Mouse (Mus musculus) embryonic facial prominence, embryonic 12.5 days (tissue): Measurements from ENCODE around the gene Zfp638. TPM values are rescaled to one million over a fixed set of nuclear protein-coding genes. Genes with fewer than 3 reads are reported as not detected.

Source experiments
- polyA plus RNA-seq: library from polyadenylated mRNA; unstranded; fragments of >200 nt; fragmentation: Nextera tagmentation; extraction: Ambion mirVana; gene quantifications from 2 replicates; pipeline ENCODE4 v1.2.1, GENCODE M21; 2016

Gene Zfp638
- polyA plus RNA-seq, 1 experiment from 2014 or later, result 91.7 TPM

Other genes with a start within 250 kb of the Zfp638 start
- gene Clec4f, start 210.9 kb upstream of the Zfp638 start, polyA plus RNA-seq, result not detected in 2 replicates
- not detected in 2 replicates for gene Cd207, start 189.3 kb upstream of the Zfp638 start, polyA plus RNA-seq
- gene Vax2, start 155.8 kb upstream of the Zfp638 start, polyA plus RNA-seq, result 7.4 and 8.9 TPM in 2 replicates
- gene Atp6v1b1, start 124.1 kb upstream of the Zfp638 start, polyA plus RNA-seq, result 0.31 and 0.33 TPM in 2 replicates
- gene Ankrd53, start 104.5 kb upstream of the Zfp638 start, polyA plus RNA-seq, result 0.27 and 0.32 TPM in 2 replicates
- 81.3 and 83.6 TPM in 2 replicates for gene Tex261, start 91.3 kb upstream of the Zfp638 start, polyA plus RNA-seq
- gene Nagk, start 72.1 kb upstream of the Zfp638 start, polyA plus RNA-seq, result 50.7 and 53.5 TPM in 2 replicates
- gene Paip2b, start 35.4 kb upstream of the Zfp638 start, polyA plus RNA-seq, result 19.3 and 20.0 TPM in 2 replicates
- gene Dysf, start 141.5 kb downstream of the Zfp638 start, polyA plus RNA-seq, result 8.7 and 10.9 TPM in 2 replicates